Mouse (Mus musculus): ENCODE results near the gene Ccdc187. TPM values are rescaled to one million over a fixed set of nuclear protein-coding genes. Genes with fewer than 3 reads are reported as not detected.

The Ccdc187 gene
- polyA plus RNA-seq, 1 experiment: 0.34 TPM

DNA sequence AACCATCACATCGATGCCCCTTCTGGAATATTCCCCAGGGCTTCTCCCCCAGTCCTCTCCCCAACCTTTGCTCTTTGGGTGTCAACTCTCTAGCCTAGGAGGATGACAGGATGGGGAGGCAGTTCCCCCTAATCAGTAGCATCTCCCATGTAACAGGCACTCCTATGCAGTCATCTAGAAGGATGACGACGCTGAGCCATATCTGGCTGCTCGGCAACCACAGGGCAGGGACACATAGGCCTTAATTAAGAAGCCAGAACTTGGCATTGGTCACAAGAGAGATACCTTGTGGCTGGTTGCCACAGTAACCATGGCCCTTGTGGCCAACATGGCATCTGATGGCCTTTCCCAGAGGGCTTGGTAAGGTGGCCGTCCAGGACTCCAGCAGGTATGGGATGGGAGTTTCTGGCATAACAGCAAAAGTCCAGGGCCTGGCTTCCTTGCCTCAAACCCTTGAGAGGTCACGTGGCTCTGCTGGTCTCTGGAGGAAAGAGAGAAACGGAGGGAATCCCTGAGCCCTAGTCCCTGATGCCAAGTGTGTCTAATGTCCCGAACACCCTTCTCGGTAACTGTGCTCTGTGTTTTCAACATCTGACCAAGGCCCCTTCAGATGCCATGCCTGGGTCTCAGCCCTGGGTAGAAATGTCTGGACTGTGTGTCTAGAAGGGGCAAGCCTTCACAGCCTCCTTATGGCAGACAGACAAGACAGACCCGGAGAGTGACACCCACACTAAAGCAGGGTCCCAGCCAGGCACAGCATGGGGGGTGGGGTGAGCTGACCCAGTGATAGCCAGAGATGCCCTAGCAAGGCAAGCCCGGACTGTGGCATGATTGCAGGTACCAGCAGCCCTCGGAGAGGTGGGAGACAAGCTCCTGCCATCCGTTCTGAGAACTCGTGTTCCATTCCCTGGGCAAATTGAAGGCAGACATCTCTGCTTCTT, 26.2 kb upstream of the Ccdc187 start:
- 80% methylated on average over 14 of the region's 14 CpGs for WGBS
- Histone ChIP-seq H3K27ac (ENCODE audit: insufficient read depth, low read depth, low read length) (no peak overlapping the region), H3K4me1 (ENCODE audit: control insufficient read depth, insufficient read depth, insufficient read length, low read length) (no peaks in the 10 kb centered on the region; the same call in 1 of the 2 replicates), H3K4me3 (ENCODE audit: low read depth, low read length) (no peak overlapping the region), H3K36me3 (ENCODE audit: control insufficient read depth, insufficient read depth, low read length) (no peaks in the 10 kb centered on the region), H3K27me3 (ENCODE audit: control insufficient read depth, insufficient read depth, low read length) (no peaks in the 10 kb centered on the region)
- TF ChIP-seq CTCF (IDR thresholded peaks at IDR 0.05; ENCODE audit: extremely low read depth, insufficient read length, insufficient replicate concordance, low read depth, low read length) (no peak), POLR2A (IDR thresholded peaks at IDR 0.05; ENCODE audit: low read depth, low read length) (no peak)

DNA sequence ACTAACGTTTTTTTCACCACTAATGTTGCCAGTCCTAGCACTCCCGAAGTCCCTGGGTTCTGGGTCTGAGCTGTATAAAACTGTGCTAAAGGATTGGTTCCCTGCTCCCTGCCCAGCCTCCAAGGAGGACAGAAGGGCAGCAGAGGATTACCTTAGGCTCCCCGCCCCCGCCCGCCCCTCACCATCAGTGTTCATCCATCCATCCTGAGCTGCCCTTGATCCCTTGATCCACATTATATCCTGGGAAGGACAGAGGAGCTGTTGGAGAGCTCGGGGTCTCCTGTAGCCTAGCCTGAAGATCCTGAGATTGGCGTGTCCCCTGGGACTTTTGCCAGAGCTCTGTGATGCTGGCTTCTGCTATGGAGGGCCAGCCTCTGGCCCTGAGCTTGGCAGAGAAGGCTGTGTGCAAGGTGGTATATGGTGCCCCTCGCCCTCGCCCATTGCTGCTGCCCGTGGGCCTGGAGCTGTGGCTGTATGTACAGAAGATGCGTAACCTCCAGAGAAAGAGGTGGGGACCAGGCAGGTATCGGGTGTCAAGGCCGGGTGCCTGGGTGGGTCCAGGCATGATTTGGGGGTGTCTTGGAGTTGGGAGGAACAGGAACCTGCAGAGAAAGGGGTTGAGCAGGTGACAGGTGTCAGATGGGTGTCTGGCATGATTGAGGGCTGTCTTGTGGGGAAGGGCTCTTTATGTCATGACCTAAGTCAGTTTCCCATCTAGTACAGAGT, 25.3 kb upstream of the Ccdc187 start:
- TF ChIP-seq CTCF (IDR thresholded peaks at IDR 0.05; ENCODE audit: extremely low read depth, insufficient read length, insufficient replicate concordance, low read depth, low read length) (no peak), POLR2A (IDR thresholded peaks at IDR 0.05; ENCODE audit: low read depth, low read length) (no peak)
- Histone ChIP-seq H3K36me3 (ENCODE audit: control insufficient read depth, insufficient read depth, low read length) (no peaks in the 10 kb centered on the region), H3K4me3 (ENCODE audit: low read depth, low read length) (no peak overlapping the region), H3K27me3 (ENCODE audit: control insufficient read depth, insufficient read depth, low read length) (no peaks in the 10 kb centered on the region), H3K4me1 (ENCODE audit: control insufficient read depth, insufficient read depth, insufficient read length, low read length) (no peaks in the 10 kb centered on the region; the same call in 1 of the 2 replicates), H3K27ac (ENCODE audit: insufficient read depth, low read depth, low read length) (no peak overlapping the region)
- WGBS: 84% methylated on average over 13 of the region's 13 CpGs

DNA sequence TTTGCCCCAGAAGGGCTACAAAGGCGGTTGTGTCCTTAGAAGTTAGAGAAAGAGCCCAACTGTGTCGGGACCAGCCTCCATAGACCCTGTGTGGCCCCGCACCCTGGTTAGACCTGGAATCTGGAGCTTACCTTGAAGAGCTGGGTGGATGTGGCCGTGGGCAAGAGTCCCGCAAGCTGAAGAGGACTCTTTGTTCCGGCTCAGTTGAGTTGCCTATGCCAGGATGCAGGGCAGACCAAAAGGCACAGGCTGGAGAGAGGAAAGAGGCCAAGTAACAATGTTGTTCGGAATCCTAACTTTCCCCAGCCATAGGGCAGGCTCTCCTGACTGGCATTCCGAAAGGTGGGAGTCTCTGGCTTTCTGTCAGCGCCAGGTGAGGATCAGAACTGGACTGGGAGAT, 24.8 kb upstream of the Ccdc187 start:
- no peaks in the 10 kb centered on the region; the same call in none of the 2 replicates for H3K4me1 ChIP-seq (ENCODE audit: control insufficient read depth, insufficient read depth, insufficient read length, low read length)
- H3K4me3 ChIP-seq (ENCODE audit: low read depth, low read length): no peak overlapping the region
- H3K27ac ChIP-seq (ENCODE audit: insufficient read depth, low read depth, low read length): no peak overlapping the region
- no peaks in the 10 kb centered on the region for H3K27me3 ChIP-seq (ENCODE audit: control insufficient read depth, insufficient read depth, low read length)
- H3K36me3 ChIP-seq (ENCODE audit: control insufficient read depth, insufficient read depth, low read length): no peaks in the 10 kb centered on the region
- 89% methylated on average over 9 of the region's 9 CpGs for WGBS
- TF ChIP-seq CTCF (IDR thresholded peaks at IDR 0.05; ENCODE audit: extremely low read depth, insufficient read length, insufficient replicate concordance, low read depth, low read length) (no peak), POLR2A (IDR thresholded peaks at IDR 0.05; ENCODE audit: low read depth, low read length) (no peak)

DNA sequence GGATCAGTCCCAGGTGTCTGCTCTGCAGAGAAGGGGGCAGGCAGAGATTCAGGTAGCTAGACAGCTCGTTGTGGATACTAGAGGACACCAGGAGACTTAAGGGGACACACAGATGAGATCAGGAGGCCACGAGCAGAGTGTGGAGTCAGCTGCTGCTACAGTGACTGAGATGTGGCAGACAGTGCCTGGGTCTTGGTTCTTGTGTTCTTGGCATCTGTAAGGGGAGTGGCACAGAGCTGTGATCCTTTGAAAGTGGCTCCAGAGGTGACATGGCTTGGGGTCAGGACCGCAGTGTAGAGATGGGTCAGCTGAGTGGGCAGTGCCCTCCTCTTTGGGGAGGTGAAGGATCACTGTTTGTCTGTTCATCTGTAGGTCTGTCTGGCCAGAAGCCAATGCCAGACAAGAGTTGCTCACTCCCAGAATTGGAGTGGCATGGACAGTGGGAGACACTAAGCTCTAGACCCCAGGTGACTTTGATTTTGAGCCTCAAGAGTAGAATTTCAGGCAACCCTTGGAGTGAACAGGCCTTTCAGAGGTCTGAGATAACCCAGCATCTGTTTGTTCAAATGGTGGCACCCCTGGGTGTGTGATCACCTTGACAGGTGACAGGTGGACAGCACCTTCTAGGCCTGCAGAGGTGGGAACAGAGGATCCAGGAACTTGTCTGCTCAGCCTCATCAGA, 23.8 kb upstream of the Ccdc187 start:
- TF ChIP-seq CTCF (IDR thresholded peaks at IDR 0.05; ENCODE audit: extremely low read depth, insufficient read length, insufficient replicate concordance, low read depth, low read length): no peak
- TF ChIP-seq POLR2A (IDR thresholded peaks at IDR 0.05; ENCODE audit: low read depth, low read length): no peak
- Histone ChIP-seq H3K4me3 (ENCODE audit: low read depth, low read length) (no peak overlapping the region), H3K27me3 (ENCODE audit: control insufficient read depth, insufficient read depth, low read length) (no peaks in the 10 kb centered on the region), H3K4me1 (ENCODE audit: control insufficient read depth, insufficient read depth, insufficient read length, low read length) (no peaks in the 10 kb centered on the region; the same call in none of the 2 replicates), H3K27ac (ENCODE audit: insufficient read depth, low read depth, low read length) (no peak overlapping the region), H3K36me3 (ENCODE audit: control insufficient read depth, insufficient read depth, low read length) (no peaks in the 10 kb centered on the region)
- WGBS: 86% methylated on average over 3 of the region's 3 CpGs

DNA sequence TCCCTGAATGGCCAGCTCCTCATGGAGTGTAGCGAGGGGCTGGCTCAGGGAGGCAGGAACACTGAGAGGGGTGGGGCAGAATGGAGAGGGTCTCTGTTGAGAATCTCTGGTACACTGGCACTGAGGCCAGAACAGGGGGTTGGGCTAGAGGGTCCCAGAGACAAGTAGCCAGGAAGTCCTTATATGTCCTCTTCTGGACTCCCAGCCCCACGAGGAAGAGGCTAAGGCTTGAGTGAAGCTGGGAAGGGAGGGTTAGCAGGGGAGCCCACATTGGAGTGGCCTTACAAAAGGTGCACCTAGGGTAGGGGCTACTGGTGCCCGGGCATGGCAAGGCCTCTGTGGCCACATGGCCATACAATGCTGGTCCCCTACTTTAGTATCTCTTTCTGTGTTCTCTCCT, 23.0 kb upstream of the Ccdc187 start:
- WGBS: 74% methylated on average over 3 of the region's 3 CpGs
- Histone ChIP-seq H3K4me1 (ENCODE audit: control insufficient read depth, insufficient read depth, insufficient read length, low read length) (no peaks in the 10 kb centered on the region; the same call in none of the 2 replicates), H3K27ac (ENCODE audit: insufficient read depth, low read depth, low read length) (no peak overlapping the region), H3K4me3 (ENCODE audit: low read depth, low read length) (no peak overlapping the region), H3K27me3 (ENCODE audit: control insufficient read depth, insufficient read depth, low read length) (no peaks in the 10 kb centered on the region), H3K36me3 (ENCODE audit: control insufficient read depth, insufficient read depth, low read length) (no peaks in the 10 kb centered on the region)
- TF ChIP-seq CTCF (IDR thresholded peaks at IDR 0.05; ENCODE audit: extremely low read depth, insufficient read length, insufficient replicate concordance, low read depth, low read length) (no peak), POLR2A (IDR thresholded peaks at IDR 0.05; ENCODE audit: low read depth, low read length) (no peak)

DNA sequence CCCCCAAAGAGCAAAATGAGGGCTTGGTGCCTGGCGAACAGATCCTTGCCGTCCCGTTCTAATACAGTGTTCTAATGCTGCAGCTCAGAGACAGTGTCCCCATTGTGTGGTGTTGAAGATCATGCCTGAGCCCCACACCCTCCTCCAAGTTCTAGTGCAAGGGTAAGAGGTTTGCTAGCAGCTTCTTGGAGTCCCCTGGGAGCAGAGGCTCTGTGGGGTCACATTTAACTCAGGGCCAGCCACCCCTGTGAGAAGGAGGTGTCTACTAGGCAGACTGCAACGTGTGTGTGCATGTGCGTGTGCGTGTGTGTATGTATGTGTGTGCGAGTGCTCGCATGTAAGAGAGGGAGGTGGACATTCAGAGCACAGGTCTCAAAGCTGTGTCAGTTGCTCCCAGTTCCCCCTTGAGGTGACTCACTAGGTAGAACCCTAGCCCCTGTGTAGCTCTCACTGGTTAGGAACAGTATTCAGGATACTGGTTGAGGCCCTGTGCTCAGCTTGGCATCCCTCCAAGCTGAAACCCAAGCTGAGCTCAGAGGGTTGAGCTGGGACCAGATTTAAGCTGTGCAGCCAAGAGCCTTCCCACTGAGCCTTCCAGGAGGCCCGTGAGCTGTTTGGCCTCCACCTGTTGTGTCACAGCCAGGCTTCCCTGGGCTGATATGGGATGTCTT, 22.4 kb upstream of the Ccdc187 start:
- H3K36me3 ChIP-seq (ENCODE audit: control insufficient read depth, insufficient read depth, low read length): no peaks in the 10 kb centered on the region
- H3K27me3 ChIP-seq (ENCODE audit: control insufficient read depth, insufficient read depth, low read length): no peaks in the 10 kb centered on the region
- WGBS: 74% methylated on average over 9 of the region's 9 CpGs
- no peak for TF ChIP-seq POLR2A (IDR thresholded peaks at IDR 0.05; ENCODE audit: low read depth, low read length)
- no peak for TF ChIP-seq CTCF (IDR thresholded peaks at IDR 0.05; ENCODE audit: extremely low read depth, insufficient read length, insufficient replicate concordance, low read depth, low read length)
- H3K4me1 ChIP-seq (ENCODE audit: control insufficient read depth, insufficient read depth, insufficient read length, low read length): no peaks in the 10 kb centered on the region; the same call in none of the 2 replicates
- H3K27ac ChIP-seq (ENCODE audit: insufficient read depth, low read depth, low read length): no peak overlapping the region
- H3K4me3 ChIP-seq (ENCODE audit: low read depth, low read length): no peak overlapping the region

All from small intestine, adult 2 months (tissue).